Mouse (Mus musculus): ENCODE measurements around the gene Gm47995.
"Not testable (repeated sequence)": the region's sequence is repeated elsewhere in the genome, so short reads cannot be mapped to it uniquely, and the experiment has no call there.

Gm47995 gene

GRCm38 (mm10) chr1:151198120-151198519 lies at the start of gene Gm47995:
Gene Gm47995, plus strand, starts transcription at chr1:151198448.
- DNase-seq (ENCODE audit: low read depth, low spot score) = not testable (repeated sequence)

DNA sequence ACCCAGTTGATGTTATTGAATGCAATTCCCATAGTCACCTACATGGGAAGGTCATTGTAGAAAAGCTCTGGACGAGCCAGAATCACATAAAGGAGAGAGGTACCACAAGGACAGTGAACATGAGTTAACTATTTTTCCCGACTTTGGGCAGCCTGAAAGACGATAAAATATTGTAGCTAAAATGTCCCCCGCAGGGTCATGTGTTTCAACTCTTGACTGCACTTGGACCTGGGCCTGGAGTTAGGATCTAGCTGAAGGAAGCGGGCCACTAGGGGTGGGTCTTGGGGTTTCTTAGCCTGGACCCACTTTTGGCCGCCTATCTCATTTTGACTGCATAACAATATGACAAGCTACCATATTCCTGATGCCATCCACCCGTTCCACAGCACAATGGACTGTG lies 48.0 kb upstream of the Gm47995 start:
- no peak for DNase-seq (ENCODE audit: low read depth, low spot score)

GRCm38 (mm10) chr1:151151089-151151488 lies 47.2 kb upstream of the Gm47995 start:
- no peak for DNase-seq (ENCODE audit: low read depth, low spot score)

DNA sequence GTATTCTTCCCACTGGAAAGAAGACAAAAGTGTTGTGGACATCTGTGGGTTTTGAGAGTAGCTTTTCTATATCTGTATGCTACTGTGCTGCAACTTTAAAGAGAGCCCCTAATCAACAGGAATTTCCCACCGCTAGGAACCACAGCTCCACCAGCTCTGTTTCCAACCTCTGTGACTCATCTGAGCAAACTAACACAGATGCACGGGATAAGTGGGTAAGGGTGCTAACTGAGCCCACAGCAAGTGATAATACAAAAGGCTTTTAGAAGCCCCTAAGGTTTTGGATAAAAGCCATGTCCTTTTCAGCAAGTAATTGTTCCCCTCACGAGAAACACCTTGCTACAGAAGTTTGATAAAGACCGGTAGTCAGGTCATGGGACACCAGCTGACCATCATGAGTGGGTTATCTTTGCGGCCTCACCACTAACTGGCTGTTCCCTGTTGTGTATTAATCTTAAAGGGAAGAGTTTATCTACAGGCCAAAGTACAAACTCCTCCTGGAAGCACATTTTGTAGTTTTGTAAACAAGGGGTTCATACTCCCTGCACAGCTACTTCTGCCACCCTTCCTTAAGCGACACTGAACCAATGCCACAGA lies 45.1 kb upstream of the Gm47995 start:
- DNase-seq (ENCODE audit: low read depth, low spot score) = no peak

DNA sequence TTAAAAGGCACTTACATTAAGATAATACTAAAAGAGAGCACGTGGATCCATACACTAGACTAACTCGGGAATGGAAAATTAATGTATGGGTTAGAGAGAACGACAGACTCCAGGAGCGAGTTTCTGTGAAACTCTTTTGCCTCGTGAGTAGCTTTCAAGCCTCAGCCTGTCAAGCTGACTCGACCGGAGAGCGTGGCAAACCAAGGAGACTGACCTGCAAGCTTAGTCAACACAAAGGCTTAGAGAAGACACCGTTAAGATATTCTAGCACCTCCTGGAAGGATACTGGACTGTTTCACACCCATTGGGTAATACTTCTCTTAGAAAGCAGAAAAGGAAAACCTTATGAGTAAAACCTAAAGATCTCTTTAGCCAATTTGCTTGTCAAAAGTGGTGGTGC lies 44.1 kb upstream of the Gm47995 start:
- DNase-seq (ENCODE audit: low read depth, low spot score) = not testable (repeated sequence)

GRCm38 (mm10) chr1:151156129-151156528 lies 42.1 kb upstream of the Gm47995 start:
- no peak for DNase-seq (ENCODE audit: low read depth, low spot score)

DNA sequence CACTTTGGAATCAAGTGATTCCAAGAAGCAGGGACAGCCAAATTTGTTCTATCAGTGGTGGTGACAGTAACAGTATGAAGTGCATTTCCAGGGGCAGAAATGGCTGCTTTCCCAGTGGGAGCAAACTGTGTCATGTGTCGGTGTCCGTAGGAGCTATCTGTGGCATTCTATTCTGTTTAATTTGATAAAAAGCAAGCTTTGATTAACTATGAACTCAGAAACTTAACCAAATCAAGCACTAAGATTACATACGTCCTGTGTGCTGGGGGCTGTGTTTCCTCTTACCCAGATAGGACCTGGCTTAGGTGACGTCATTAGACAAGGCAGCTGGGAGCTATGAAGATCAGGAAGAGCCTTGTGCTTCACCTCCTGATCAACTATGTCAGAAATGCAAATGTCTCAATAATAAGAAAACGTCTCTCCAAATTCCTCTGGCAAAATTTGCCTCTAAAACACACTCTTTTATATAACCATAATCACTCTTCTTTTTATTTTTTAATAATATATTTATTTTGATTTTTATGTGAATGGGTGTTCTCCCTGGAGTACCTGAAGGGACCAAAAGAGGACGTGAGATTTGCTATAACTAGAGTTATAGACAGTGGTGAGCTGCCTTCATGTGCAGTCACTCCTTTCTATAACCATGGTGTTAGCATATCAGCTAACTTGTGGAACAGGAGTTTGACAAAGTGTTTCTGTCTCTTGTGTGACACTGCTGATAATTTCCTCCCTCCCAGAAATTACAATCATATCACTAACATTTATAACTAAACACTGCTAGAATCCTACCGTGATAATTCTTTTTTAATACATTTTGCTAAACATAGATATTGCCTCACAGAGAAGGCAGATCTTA lies 41.2 kb upstream of the Gm47995 start:
- no peak for DNase-seq (ENCODE audit: low read depth, low spot score)

GRCm38 (mm10) chr1:151157963-151158856 lies 40.0 kb upstream of the Gm47995 start:
- DNase-seq (ENCODE audit: low read depth, low spot score) = no peak

DNA sequence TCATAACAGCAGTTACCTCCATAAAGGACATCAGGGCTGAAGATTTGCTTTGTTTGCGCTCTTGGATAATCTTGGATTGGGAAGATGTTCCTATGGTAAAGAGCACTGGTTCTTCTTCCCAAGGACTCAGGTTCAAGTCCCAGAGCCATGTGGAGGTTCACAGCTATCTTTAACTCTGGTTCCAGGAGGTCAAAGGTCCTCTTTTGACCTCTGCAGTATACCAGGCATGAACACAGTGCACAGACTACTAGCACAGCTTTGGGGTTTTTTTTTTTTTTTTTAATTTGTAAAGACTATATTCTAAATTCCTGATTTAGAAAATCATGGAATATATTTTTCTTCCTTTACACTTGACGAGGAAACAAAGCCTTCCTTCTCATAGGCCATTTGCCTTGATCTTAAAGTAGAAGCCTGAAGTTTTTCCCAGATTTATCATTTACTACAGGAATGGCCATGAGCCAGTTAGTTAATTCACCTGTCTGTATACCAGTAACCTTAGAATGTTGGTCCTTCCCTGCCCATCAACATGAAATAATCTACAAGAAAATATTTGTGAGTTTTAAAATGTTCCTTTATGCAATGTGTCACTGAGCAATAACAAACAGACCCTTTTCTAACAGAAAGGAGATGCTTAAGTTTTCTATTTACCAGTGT lies 39.3 kb upstream of the Gm47995 start:
- DNase-seq (ENCODE audit: low read depth, low spot score) = no peak

GRCm38 (mm10) chr1:151166031-151166430 lies 32.2 kb upstream of the Gm47995 start:
- no peak for DNase-seq (ENCODE audit: low read depth, low spot score)

DNA sequence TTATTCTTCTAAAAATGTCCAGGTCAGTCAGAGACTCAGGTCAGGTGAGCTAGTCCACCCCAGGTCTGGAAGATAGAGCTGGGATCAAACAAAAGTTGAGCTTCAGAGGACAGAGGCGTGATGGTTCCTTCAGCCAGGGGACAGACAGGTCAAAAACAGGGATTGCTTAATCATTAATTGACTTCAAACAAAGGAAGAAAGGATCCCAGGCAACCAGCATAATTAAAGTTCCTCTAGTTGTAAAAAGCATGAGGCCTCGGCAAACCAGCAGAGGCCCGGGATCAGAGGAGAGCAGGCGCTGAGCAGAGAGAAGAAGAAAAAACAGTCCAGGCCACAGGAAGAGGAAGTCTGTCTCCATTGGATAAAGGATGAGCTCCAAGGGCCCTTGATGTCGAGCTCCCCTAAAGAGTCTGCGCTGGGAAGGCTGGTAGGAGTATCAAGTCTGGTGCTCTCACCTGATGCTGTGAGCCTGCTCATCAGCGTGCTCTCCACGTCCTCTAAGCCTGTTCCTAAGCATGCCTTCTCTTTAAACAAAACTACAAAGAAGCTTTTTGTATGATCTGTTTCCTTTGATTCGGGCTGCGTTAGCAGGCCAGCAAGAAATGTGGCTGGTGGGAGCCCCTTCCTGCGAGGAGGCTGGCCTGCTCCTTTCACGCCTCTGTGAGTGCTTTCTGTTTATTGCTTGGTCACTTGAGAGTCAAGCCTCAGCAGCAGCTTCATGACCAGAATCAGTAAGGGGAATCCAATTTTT lies 30.8 kb upstream of the Gm47995 start:
- no peak for DNase-seq (ENCODE audit: low read depth, low spot score)

- DNase-seq (ENCODE audit: low read depth, low spot score) = no peak
Measured at GRCm38 (mm10) chr1:151168637-151169036, 29.6 kb upstream of the Gm47995 start.

DNA sequence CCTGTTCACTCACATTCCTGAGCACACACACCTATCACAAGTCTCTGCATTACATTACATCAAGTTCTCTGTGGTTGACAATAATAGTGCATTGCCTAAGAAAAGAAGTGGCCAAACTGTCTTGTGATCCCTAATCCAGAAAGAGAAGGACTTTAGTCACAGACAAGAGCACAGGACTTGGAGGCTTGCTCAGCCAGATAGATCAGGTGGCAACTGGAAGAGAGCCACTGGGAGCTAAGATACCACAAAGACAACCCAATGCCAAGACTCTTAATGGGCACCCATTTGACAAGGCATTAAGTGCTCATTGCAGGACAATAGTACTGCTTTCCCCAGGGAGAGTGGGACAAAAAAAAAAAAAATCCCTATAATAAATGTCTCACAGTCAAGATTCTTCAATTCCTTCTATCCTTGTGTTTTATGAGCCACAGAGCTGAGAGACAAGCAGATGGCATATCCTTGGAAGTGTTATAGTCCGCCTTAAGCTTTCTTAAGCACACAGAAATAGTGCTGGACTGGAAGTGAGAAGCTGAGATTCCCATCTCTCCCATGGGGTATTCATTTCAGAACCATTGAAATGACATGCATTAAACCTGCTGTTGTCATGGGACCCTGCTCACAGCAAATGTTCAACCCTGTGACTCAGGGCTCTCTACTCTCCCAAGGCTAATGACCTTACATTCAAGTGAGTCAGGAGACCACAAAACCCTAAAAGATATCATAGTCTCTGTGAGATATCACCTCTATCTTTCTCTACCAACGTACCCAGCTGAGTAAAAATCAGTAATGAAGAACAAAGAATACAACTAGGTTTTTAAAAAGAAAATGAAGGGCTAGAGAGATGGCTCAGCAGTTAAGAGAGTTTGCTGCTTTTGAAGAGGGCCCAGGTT lies 26.4 kb upstream of the Gm47995 start:
- no peak for DNase-seq (ENCODE audit: low read depth, low spot score)

DNA sequence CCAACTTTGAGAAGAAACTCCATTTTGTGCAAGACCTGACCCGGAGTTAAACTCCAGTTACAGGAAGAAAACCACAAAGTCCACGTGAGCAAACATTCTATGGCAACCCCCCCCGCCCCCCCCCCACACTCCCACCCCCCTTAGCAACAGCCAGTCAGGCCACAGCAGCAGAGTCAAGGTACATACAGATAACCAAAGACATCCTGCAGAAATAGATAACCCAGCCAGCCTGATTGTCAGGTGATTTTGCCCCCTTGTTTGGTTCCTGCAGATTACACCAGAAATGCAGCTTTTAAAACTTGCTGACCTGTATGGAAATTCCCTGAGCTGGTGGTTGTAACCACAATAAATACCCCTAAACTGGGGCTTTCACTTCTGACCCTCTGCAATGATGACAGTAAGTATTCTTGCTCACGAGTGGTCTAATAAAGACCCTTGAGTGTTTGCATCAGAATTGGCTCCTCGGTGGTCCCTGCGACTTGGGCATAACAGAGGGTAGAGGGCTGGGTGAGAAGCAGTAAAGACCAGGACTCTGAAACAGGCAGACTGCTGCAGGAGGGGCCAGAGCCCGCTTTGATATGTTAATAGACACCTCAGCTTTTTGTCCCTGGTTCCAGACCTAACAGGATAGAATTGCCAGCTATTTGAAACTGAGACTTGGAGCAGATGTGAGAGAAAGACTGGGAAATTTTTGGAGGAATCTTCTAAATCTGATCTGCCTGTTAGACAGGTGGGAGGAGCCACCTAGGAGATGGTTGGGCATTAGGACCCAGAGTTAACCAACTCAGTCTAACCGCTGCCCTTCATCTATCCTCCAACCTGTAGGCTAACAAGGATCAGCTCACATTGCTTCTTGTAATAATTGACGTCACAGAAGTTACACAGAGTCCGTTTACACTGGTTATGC lies 21.0 kb upstream of the Gm47995 start:
- DNase-seq (ENCODE audit: low read depth, low spot score) = peak; percentile 47

GRCm38 (mm10) chr1:151177937-151178271 lies 20.3 kb upstream of the Gm47995 start:
- no peak for DNase-seq (ENCODE audit: low read depth, low spot score)

GRCm38 (mm10) chr1:151178505-151179083 lies 19.7 kb upstream of the Gm47995 start:
- no peak for DNase-seq (ENCODE audit: low read depth, low spot score)

- DNase-seq (ENCODE audit: low read depth, low spot score) = no peak
Measured at GRCm38 (mm10) chr1:151180167-151180566, 18.1 kb upstream of the Gm47995 start.

DNA sequence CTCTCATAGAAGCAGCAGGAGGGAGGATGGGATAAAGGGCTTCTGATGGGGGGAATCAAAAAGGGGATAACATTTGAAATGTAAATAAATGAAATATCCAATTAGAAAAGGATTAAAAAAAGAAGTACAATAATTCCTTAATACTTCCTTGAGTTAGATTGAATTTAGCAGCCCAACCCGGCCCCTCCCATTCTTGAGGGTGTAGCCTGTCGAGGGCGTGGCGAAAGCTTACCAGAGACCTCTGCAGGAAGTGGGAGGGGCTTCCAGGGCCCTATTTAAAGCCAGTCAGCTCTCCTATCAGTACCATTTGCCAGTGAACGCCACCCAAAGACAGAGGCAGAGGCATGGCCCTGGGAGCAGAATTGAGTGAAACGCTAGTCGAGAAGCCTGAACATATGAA lies 16.0 kb upstream of the Gm47995 start, which contains the start of gene Gm47985:
Gene Gm47985, plus strand, starts transcription at position 272 of the 400 bp plus-strand sequence.
- not testable (repeated sequence) for DNase-seq (ENCODE audit: low read depth, low spot score)
